Mouse (Mus musculus) hindbrain, embryonic 14.5 days (tissue): ENCODE measurements around the gene Adk. TPM values are rescaled to one million over a fixed set of nuclear protein-coding genes. Genes with fewer than 3 reads are reported as not detected.

Source experiments
- ATAC-seq: fragments of 200-750 bp; cut with Nextera tagmentation; 2 replicates; pipeline ENCODE4 v1.8.0; 2017; ENCODE audit warnings: moderate number of reproducible peaks, mild to moderate bottlenecking, moderate TSS enrichment, moderate library complexity; ENCODE audit not compliant: low FRiP score
- DNase-seq: peaks from one replicate; pipeline ENCODE4 v3.0.0-alpha.2; 2015; ENCODE audit warnings: low spot score
- H3K27ac ChIP-seq: fragments of 300-500 bp; sonication (generic); 2 replicates; pipeline ENCODE4 v1.5.1; 2014; ENCODE audit warnings: mild to moderate bottlenecking, moderate library complexity
- H3K27me3 ChIP-seq: fragments of 300-500 bp; sonication (generic); 2 replicates; pipeline ENCODE4 v1.6.1; 2014; ENCODE audit warnings: mild to moderate bottlenecking, low read length, mixed read lengths; ENCODE audit not compliant: control insufficient read depth, insufficient read depth
- H3K36me3 ChIP-seq: fragments of 300-500 bp; sonication (generic); replicated peaks from 2 replicates; pipeline ENCODE4 v1.6.1; 2014; ENCODE audit not compliant: control insufficient read depth, insufficient read depth
- H3K4me1 ChIP-seq: fragments of 300-500 bp; sonication (generic); replicated peaks from 2 replicates; pipeline ENCODE4 v1.6.1; 2014; ENCODE audit warnings: antibody characterized with exemption, low read length, mixed read lengths; ENCODE audit not compliant: control insufficient read depth, insufficient read depth
- H3K4me2 ChIP-seq: fragments of 300-500 bp; sonication (generic); replicated peaks from 2 replicates; pipeline ENCODE4 v1.6.1; 2014; ENCODE audit warnings: mild to moderate bottlenecking, moderate library complexity
- H3K4me3 ChIP-seq: fragments of 300-500 bp; sonication (generic); replicated peaks from 2 replicates; pipeline ENCODE4 v1.5.1; 2014; ENCODE audit warnings: mild to moderate bottlenecking, low read length
- H3K9ac ChIP-seq: fragments of 300-500 bp; sonication (generic); 2 replicates; pipeline ENCODE4 v1.6.1; 2014
- H3K9me3 ChIP-seq: fragments of 300-500 bp; sonication (generic); 2 replicates; pipeline ENCODE4 v1.6.1; 2016; ENCODE audit warnings: low read length; ENCODE audit not compliant: control insufficient read depth
- WGBS: fragments of 180-500 bp; shearing (Covaris S2); extraction: QIAGEN DNeasy Blood & Tissue Kit; methylation state at CpG from one replicate; pipeline ENCODE4 v1.1.7; 2014; 5-methylcytosine and 5-hydroxymethylcytosine counted together
- polyA plus RNA-seq: library from polyadenylated mRNA; unstranded; fragments of >200 nt; fragmentation: Nextera tagmentation; extraction: Ambion mirVana; gene quantifications from 2 replicates; pipeline ENCODE4 v1.2.1, GENCODE M21; 2014

The Adk gene
- polyA plus RNA-seq, 1 experiment from 2014 or later: 40.2 TPM

DNA sequence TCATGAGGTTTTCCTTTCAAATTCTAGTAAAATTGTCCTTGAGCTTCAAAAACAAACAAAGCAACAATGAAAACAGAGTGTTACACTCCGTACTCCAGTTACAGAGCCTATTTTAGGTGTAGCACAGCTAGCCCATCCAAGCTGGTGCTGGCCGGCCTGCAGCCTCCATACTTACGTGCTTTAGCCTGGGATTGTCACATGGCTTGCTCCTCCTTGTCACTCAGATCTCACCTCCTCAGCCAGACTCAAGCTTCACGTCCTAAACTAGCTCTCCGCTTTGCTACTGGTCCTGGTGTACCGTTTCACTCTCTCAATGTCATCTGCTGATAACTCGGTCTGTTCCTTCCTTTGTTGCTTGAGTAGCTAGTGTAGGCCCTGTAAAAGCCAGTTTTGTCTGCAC is 366.0 kb downstream of the Adk start:
- no peaks in the 10 kb centered on the region for H3K9me3 ChIP-seq
- H3K4me3 ChIP-seq: no peak overlapping the region
- H3K27ac ChIP-seq: no peak overlapping the region
- no peaks in the 10 kb centered on the region for H3K27me3 ChIP-seq
- 0 out of 2 replicates have a peak, but pooled peaks cover 3% of the 10 kb centered on the region for H3K4me1 ChIP-seq
- no peak overlapping the region for H3K4me2 ChIP-seq
- no peaks in the 10 kb centered on the region for H3K36me3 ChIP-seq
- DNase-seq: no peak
- H3K9ac ChIP-seq: no peak overlapping the region
- ATAC-seq: no peak
- WGBS: 84% methylated on average over 7 of the region's 7 CpGs

DNA sequence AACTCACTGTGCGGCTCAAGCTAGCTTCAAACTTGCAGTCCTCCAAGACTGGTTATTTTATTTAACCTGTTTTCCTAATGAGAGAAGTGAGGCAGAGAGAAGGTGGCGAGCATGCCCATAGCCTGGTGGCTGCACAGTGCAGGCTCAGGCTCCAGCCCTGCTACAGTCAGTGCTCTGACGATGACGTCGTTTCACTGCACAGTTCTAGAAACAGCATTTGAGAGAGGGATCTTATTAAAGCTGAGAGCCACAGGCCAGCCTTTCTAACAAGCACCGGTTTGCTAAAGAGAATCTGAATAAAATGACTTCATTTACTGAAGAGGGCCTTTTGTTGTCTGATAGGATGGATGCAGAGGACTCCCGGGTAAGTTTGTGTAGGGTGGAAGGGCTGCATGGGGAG is 375.0 kb downstream of the Adk start:
- H3K27ac ChIP-seq: no peak overlapping the region
- WGBS: 47% methylated on average over 7 of the region's 7 CpGs
- no peaks in the 10 kb centered on the region for H3K9me3 ChIP-seq
- H3K4me2 ChIP-seq: no peak overlapping the region
- no peaks in the 10 kb centered on the region for H3K36me3 ChIP-seq
- no peak overlapping the region for H3K9ac ChIP-seq
- H3K27me3 ChIP-seq: no peaks in the 10 kb centered on the region
- no peak for DNase-seq
- no peaks in the 10 kb centered on the region for H3K4me1 ChIP-seq
- ATAC-seq: peak; percentile 55; the same call in 1 of the 2 replicates
- H3K4me3 ChIP-seq: no peak overlapping the region

DNA sequence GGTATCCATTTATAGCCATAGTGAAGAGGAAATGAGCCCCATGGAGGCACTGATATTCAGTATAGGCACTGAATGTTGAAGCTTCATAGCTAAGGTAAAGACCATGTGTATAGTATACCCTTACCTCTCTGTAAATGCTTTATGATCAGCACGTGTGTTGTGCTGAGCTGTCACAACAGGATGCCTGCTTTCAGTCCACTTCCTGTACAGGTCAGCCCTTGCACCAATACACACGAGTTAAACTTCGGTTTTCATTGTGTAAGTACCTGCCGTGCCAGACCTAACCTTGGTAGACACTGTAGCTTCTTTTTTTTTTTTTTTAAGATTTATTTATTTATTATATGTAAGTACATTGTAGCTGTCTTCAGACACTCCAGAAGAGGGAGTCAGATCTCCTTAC is 381.0 kb downstream of the Adk start:
- ATAC-seq (no peak), DNase-seq (no peak)
- no peak overlapping the region for H3K27ac ChIP-seq
- no peaks in the 10 kb centered on the region for H3K9me3 ChIP-seq
- no peak overlapping the region for H3K9ac ChIP-seq
- H3K36me3 ChIP-seq: no peaks in the 10 kb centered on the region
- no peaks in the 10 kb centered on the region for H3K27me3 ChIP-seq
- WGBS: 90% methylated on average over 4 of the region's 4 CpGs
- no peaks in the 10 kb centered on the region for H3K4me1 ChIP-seq
- H3K4me3 ChIP-seq: no peak overlapping the region
- no peak overlapping the region for H3K4me2 ChIP-seq

DNA sequence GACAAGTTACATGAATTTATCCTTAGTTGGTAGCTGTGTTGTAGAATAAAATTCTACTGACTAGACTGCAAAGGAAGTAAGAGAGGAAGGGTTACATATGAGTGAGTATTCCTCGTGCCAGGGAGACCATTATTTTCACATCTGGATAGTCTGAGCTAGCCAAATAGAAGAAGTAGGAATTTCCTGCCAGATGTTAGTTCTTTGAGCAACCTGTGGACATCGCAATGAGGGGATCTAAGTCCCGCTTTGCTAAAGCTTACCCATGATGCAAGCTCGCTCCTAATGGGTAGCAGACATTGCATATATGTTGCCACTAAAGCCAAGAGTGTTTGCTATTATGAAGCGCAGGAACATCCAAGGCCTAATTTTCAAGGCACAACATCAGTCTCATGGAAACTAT is 381.6 kb downstream of the Adk start:
- Histone ChIP-seq H3K4me3 (no peak overlapping the region), H3K9ac (no peak overlapping the region), H3K4me2 (no peak overlapping the region), H3K36me3 (no peaks in the 10 kb centered on the region), H3K4me1 (no peaks in the 10 kb centered on the region), H3K27me3 (no peaks in the 10 kb centered on the region), H3K9me3 (no peaks in the 10 kb centered on the region), H3K27ac (no peak overlapping the region)
- DNase-seq (no peak), ATAC-seq (no peak)
- 83% methylated on average over 5 of the region's 5 CpGs for WGBS

DNA sequence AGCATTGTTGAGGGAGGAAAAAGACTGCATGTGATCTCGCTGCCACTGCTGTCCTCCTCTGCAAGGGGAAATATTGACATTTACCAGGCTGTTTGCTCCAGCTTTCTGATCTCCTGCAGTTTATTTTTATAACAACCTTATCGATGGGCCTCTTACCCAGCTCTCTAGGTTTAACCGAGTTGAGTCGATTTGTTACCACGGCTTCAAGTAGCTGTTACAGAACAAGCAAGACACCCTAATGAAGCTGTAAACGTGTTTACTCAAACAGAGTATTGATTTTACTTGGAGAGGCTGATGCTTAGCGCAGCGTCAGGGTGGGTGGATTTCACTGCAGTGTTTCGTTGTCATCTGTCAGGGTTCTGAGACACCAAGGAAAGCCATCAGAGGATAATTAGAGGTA is 382.3 kb downstream of the Adk start:
- 65% methylated on average over 9 of the region's 9 CpGs for WGBS
- H3K27ac ChIP-seq: no peak overlapping the region
- H3K9ac ChIP-seq: no peak overlapping the region
- no peaks in the 10 kb centered on the region for H3K27me3 ChIP-seq
- H3K4me1 ChIP-seq: no peaks in the 10 kb centered on the region
- no peak overlapping the region for H3K4me2 ChIP-seq
- ATAC-seq (no peak), DNase-seq (no peak)
- no peaks in the 10 kb centered on the region for H3K36me3 ChIP-seq
- no peak overlapping the region for H3K4me3 ChIP-seq
- H3K9me3 ChIP-seq: no peaks in the 10 kb centered on the region

DNA sequence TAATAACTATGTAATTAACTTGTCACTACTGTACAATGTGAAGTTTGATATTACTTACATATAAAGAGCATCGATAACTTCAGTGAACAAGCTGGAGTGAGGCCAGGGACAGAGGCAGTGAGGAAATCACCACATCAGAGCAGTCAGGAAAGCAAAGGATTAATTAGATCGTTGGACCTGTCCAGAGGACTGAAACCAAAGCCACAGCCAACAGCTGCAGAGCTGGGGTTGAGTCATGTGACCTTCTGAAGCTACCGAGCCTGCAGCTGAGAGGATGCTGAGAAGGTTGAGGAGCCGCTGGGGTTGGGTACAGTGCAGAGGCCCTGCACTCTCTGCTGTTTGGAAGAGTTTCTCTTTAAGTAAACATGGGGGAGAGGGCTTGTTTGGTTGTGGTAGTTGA is 387.4 kb downstream of the Adk start:
- Histone ChIP-seq H3K4me1 (no peaks in the 10 kb centered on the region), H3K4me3 (no peak overlapping the region), H3K9me3 (no peaks in the 10 kb centered on the region), H3K27ac (no peak overlapping the region), H3K4me2 (no peak overlapping the region), H3K27me3 (no peaks in the 10 kb centered on the region), H3K36me3 (no peaks in the 10 kb centered on the region), H3K9ac (no peak overlapping the region)
- no peak for DNase-seq
- no peak for ATAC-seq
- WGBS: 51% methylated on average over 4 of the region's 4 CpGs

DNA sequence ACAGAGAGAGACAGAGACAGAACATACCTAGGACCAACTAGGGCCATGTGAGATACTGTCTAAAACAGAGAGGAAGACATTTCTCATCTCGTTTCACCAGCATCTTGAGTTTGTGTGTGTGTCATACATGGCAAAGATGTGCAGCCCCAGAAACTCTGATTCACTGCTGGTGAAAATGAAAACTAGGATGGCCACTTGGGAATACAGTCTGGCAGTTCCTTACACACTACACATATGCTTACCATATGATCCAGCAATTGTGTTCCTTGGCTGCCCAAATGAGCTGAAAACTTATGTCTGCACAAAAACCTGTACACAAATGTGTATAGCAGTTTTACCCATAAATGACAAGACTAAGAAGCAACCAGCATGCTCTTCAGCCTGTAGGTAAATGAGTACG is 388.2 kb downstream of the Adk start:
- ATAC-seq (no peak), DNase-seq (no peak)
- Histone ChIP-seq H3K4me3 (no peak overlapping the region), H3K4me2 (no peak overlapping the region), H3K27me3 (no peaks in the 10 kb centered on the region), H3K9me3 (no peaks in the 10 kb centered on the region), H3K9ac (no peak overlapping the region), H3K4me1 (no peaks in the 10 kb centered on the region), H3K27ac (no peak overlapping the region), H3K36me3 (no peaks in the 10 kb centered on the region)
- 96% methylated on average over 2 of the region's 2 CpGs for WGBS

DNA sequence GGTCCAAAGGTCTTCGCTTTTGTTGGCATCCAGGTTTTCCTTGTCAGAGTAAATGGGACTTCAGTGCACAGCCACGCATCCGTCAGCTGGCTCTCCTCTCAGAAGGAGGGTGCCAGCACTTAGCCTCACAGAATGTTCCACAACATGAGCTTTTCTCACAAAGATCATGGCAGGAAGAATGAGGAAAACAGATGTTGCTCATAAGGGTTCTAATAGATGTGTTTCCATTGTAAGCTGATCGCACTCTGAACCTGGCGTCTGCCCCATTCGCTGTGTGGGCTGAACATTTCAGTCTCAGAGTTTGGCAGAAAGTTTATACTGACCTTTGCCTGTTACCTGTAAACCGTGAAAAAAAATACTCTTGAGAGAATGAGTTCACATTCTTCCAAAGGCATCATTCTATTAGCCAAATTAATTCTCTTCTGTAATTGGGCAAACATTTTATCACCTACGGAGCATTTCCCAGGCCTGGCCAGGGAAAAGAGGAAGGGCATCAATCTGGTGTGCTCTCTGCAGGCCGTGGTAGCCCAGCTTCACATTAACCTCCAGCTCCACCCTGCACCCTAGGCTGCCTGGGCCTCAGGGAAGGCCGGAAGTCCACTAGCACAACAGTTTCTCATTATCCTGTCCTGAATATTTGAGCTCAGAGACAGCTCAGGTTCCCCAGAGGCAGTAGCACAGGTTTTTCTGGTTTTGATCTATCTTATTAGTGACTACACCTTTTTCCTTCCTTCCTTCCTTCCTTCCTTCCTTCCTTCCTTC is 389.6 kb downstream of the Adk start:
- no peaks in the 10 kb centered on the region for H3K27me3 ChIP-seq
- DNase-seq (no peak), ATAC-seq (no peak)
- 83% methylated on average over 10 of the region's 10 CpGs for WGBS
- H3K4me2 ChIP-seq: no peak overlapping the region
- no peak overlapping the region for H3K4me3 ChIP-seq
- no peak overlapping the region for H3K9ac ChIP-seq
- H3K9me3 ChIP-seq: no peaks in the 10 kb centered on the region
- H3K36me3 ChIP-seq: no peaks in the 10 kb centered on the region
- H3K27ac ChIP-seq: no peak overlapping the region
- H3K4me1 ChIP-seq: no peaks in the 10 kb centered on the region

DNA sequence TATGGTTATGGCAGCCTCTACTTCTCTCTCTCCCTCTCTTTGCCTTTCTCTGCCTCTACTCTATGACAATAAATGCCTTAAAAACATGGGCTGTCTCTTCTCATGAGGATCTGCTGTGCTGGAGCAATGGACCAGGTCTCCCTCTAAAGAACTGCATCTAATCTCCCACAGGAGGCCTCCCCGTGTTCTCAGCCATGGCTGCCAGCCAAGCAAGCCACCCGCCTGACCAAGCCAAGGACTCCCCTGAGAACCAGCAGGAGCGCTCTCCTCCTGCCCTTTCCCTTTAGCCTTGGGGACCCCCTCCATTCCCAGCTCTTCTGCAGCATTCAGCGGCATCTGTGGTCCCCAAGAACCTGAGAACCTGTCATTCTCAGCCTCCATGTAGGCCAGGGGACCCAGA is 400.2 kb downstream of the Adk start:
- H3K27ac ChIP-seq: no peak overlapping the region
- no peaks in the 10 kb centered on the region for H3K4me1 ChIP-seq
- H3K4me2 ChIP-seq: no peak overlapping the region
- H3K36me3 ChIP-seq: no peaks in the 10 kb centered on the region
- ATAC-seq: no peak
- DNase-seq: no peak
- H3K27me3 ChIP-seq: no peaks in the 10 kb centered on the region
- no peaks in the 10 kb centered on the region for H3K9me3 ChIP-seq
- 71% methylated on average over 4 of the region's 4 CpGs for WGBS
- H3K9ac ChIP-seq: no peak overlapping the region
- H3K4me3 ChIP-seq: no peak overlapping the region

DNA sequence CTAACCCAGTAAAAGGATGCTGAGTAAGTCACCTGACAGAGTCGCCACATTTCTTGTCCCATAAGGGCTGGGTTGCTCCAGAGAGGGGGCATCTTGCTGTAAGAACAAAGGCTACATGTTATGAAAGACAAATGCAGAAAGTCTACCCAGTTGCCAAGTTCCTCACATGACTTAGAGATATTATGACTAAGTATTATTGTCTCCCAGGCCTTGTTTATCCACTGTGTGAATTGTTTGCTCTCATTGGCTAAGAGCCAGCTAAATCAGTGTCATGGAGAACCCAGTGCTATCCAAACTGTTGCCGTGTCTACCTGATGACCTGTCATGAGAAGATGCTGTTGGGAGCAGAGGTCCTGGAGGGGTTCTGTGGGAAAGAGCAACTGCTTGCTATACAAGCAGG is 401.5 kb downstream of the Adk start:
- H3K36me3 ChIP-seq: no peaks in the 10 kb centered on the region
- H3K27me3 ChIP-seq: no peaks in the 10 kb centered on the region
- DNase-seq (no peak), ATAC-seq (no peak)
- H3K9me3 ChIP-seq: no peaks in the 10 kb centered on the region
- 83% methylated on average over 2 of the region's 2 CpGs for WGBS
- H3K27ac ChIP-seq: no peak overlapping the region
- H3K4me1 ChIP-seq: no peaks in the 10 kb centered on the region
- H3K4me3 ChIP-seq: no peak overlapping the region
- no peak overlapping the region for H3K4me2 ChIP-seq
- no peak overlapping the region for H3K9ac ChIP-seq
